Mouse (Mus musculus): ENCODE results near the gene Ctcfl. TPM values are rescaled to one million over a fixed set of nuclear protein-coding genes. Genes with fewer than 3 reads are reported as not detected.

Gene Ctcfl
- polyA plus RNA-seq (2015; fragmentation: Nextera tagmentation; extraction: Ambion mirVana), result 0.14 TPM in 1 of 2 replicates, not detected in the other

DNA sequence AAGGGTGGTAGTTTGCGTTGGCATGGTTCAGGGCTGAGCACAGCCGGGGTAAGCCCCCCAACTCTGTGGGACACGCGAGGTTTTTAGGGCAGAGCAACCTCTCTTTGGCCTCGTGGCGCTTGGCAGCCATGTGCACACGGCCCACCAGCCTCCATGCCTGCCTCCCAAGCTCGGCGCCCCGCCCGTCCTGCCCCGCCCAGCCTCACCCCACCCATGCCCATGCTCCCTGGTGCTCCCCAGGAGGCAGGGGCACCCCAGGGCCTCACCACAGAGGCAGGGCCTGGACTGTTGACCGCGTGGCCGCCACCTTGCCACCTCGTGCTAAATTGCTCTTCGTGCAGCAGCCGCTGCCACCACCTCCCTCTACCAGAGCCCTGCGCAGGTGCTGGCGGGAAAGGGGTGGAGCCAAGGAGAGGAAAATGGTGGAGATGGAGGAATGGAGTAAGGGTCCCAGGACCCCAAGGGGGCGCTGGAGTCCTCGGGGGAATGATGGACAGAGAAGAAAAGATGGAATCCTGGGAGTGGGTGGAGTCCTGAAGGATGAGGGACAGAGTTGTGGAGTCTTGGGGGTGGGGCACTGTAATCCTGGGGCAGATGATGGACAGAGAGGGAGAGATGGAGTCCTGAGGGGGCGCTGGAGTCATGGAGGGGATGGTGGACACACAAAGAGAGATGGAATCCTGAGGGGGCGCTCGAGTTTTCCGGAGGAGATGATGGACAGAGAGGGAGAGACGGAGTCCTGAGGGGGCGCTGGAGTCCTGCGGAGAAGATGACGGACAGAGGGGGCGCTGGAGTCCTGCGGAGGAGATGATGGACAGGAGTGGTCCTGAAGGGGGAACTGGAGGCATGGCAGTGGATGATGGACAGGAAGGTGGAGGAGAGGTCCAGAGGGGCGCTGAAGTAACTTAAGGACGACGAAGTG, at the start of gene Ctcfl:
Gene Ctcfl (minus strand): TSS at position 503 of the 922 bp plus-strand sequence.
- no peak within 1 kb of the TSS for H3K4me2 ChIP-seq
- H3K27me3 ChIP-seq, result no peaks in the 10 kb centered on the region
- no peak for ATAC-seq (ENCODE audit: insufficient number of reproducible peaks, insufficient read depth, low FRiP score, low TSS enrichment, low read depth)
- H3K9ac ChIP-seq, result no peak within 1 kb of the TSS
- 89% methylated on average over 35 of the region's 35 CpGs for WGBS
- no peak within 1 kb of the TSS for H3K4me3 ChIP-seq
- no peak within 1 kb of the TSS for H3K27ac ChIP-seq
- H3K36me3 ChIP-seq, result no peaks in the 10 kb centered on the region
- 0 out of 2 replicates have a peak, but pooled peaks cover 3% of the 10 kb centered on the region for H3K9me3 ChIP-seq
- 0 out of 2 replicates have a peak, but pooled peaks cover 3% of the 10 kb centered on the region for H3K4me1 ChIP-seq

DNA sequence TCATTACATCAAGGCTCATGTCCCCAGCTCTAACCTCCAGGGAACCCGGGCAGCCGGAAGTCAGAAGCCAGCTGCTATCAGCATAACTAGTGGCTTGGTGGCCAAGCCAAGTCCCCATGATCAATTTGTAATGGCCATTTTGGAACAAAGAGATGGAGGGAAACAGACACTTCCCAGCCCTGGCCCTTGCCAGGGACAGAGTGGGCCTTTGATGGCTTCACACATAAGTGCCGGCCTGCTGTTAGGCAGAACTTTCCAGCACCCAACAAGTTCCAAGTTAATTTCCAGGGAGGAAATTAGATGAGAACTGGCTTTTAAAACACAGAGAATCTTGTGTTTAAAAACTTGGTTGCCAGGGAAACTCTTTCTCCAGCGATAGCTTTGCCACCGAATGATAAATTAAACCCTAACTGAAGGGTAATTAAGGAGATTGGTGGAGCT, 49.1 kb upstream of the Ctcfl start:
- H3K4me1 ChIP-seq, result peaks cover 26% of the 10 kb centered on the region
- WGBS, result 78% methylated on average over 5 of the region's 5 CpGs
- H3K36me3 ChIP-seq, result no peaks in the 10 kb centered on the region
- no peak overlapping the region for H3K4me2 ChIP-seq
- no peak overlapping the region for H3K4me3 ChIP-seq
- no peak for ATAC-seq (ENCODE audit: insufficient number of reproducible peaks, insufficient read depth, low FRiP score, low TSS enrichment, low read depth)
- H3K9ac ChIP-seq, result no peak overlapping the region
- no peak overlapping the region for H3K27ac ChIP-seq
- no peaks in the 10 kb centered on the region for H3K9me3 ChIP-seq
- peaks cover 26% of the 10 kb centered on the region for H3K27me3 ChIP-seq

DNA sequence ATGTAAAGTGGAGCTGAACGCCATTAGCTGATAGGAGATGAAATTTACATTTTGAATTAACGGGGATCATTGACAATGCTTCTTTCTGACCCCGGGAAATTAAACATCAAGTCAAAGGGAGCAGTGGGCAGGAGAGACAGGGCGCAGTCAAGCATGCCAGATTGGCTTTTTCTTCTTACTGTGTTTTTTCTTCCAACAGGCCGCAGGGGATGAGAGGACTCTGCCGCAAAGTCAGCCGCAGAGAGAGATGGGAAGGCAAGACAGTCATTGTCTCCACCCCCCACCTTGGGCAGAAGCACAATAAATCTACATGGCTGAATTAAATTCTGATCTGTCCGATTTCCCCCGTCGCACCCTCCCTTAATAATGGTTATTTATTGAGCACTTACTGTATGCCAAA, 46.0 kb upstream of the Ctcfl start:
- Histone ChIP-seq H3K9me3 (no peaks in the 10 kb centered on the region), H3K4me2 (no peak overlapping the region), H3K27ac (no peak overlapping the region), H3K36me3 (no peaks in the 10 kb centered on the region), H3K4me1 (0 out of 2 replicates have a peak, but pooled peaks cover 4% of the 10 kb centered on the region), H3K9ac (no peak overlapping the region), H3K27me3 (peaks cover 8% of the 10 kb centered on the region; the same call in 1 of the 2 replicates), H3K4me3 (no peak overlapping the region)
- ATAC-seq (ENCODE audit: insufficient number of reproducible peaks, insufficient read depth, low FRiP score, low TSS enrichment, low read depth), result no peak
- WGBS, result 92% methylated on average over 10 of the region's 10 CpGs

DNA sequence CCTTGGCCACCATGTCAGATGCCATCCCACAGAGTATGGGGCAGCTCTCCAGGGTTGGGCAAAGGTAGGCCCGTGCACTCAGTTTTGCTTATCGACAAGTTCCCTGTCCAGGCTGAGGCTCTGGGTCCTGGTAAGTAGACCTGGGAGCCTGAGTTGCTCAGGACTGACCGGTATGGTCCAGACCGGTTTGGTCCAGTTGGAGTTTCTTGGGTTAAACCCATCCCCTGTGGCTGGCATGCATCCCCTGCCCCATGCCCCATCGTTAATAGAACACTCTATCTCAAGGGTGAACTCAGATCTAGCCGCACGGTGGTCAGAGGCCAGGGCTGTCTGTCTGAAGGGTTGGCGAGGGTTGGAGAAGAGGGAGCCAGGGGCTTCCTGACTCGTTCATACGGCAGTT, 45.6 kb upstream of the Ctcfl start:
- H3K4me1 ChIP-seq, result peaks cover 4% of the 10 kb centered on the region; the same call in 1 of the 2 replicates
- no peak for ATAC-seq (ENCODE audit: insufficient number of reproducible peaks, insufficient read depth, low FRiP score, low TSS enrichment, low read depth)
- 89% methylated on average over 10 of the region's 10 CpGs for WGBS
- H3K36me3 ChIP-seq, result no peaks in the 10 kb centered on the region
- H3K27ac ChIP-seq, result no peak overlapping the region
- no peaks in the 10 kb centered on the region for H3K9me3 ChIP-seq
- H3K27me3 ChIP-seq, result peaks cover 3% of the 10 kb centered on the region; the same call in 1 of the 2 replicates
- H3K4me3 ChIP-seq, result no peak overlapping the region
- no peak overlapping the region for H3K9ac ChIP-seq
- no peak overlapping the region for H3K4me2 ChIP-seq

DNA sequence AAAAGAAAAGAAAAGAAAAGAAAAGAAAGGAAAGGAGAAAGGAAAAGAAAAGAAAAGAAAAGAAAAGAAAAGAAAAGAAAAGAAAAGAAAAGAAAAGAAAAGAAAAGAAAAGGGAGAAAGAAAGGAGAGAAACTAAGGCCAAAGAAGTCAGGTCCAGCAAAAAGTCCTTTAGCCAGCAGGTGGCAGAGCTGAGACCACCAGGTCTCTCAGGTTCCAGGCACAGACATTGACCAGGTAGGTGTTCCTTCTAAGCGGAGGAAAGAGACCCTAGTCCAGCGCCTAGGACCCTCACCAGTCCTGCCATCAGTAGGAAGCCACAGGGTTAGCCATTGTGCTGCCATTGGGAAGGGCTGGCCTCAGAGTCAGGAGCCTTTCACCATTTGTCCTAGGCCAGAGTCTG, 45.0 kb upstream of the Ctcfl start:
- Histone ChIP-seq H3K36me3 (no peaks in the 10 kb centered on the region), H3K4me3 (no peak overlapping the region), H3K4me2 (no peak overlapping the region), H3K27me3 (peaks cover 2% of the 10 kb centered on the region; the same call in 1 of the 2 replicates), H3K9me3 (no peaks in the 10 kb centered on the region), H3K4me1 (peaks cover 4% of the 10 kb centered on the region; the same call in 1 of the 2 replicates), H3K9ac (no peak overlapping the region), H3K27ac (no peak overlapping the region)
- WGBS, result 25% methylated on average over 2 of the region's 2 CpGs
- no peak for ATAC-seq (ENCODE audit: insufficient number of reproducible peaks, insufficient read depth, low FRiP score, low TSS enrichment, low read depth)

DNA sequence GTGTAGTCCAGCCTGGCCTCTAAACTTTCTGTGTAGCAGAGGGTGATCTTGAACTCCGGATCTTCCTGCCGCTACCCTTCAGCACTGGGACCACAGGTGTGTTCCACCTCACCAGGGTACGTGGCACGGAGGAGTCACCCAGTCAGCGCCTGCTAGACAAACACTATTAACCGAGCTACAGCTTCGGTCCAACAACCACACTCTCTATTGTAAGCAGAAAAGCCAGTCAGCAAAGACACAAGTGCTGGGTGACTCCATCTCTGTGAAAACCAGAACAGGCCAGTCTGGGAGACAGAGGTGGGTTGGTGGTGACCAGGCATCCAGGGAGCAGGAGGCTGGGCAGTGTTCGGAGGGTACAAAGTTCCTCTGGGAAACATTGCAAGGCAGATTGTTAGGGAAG, 44.1 kb upstream of the Ctcfl start:
- Histone ChIP-seq H3K9ac (no peak overlapping the region), H3K36me3 (no peaks in the 10 kb centered on the region), H3K27ac (no peak overlapping the region), H3K27me3 (0 out of 2 replicates have a peak, but pooled peaks cover 2% of the 10 kb centered on the region), H3K4me1 (peaks cover 4% of the 10 kb centered on the region; the same call in 1 of the 2 replicates), H3K4me3 (no peak overlapping the region), H3K9me3 (no peaks in the 10 kb centered on the region), H3K4me2 (no peak overlapping the region)
- ATAC-seq (ENCODE audit: insufficient number of reproducible peaks, insufficient read depth, low FRiP score, low TSS enrichment, low read depth), result no peak
- WGBS, result 85% methylated on average over 8 of the region's 8 CpGs

DNA sequence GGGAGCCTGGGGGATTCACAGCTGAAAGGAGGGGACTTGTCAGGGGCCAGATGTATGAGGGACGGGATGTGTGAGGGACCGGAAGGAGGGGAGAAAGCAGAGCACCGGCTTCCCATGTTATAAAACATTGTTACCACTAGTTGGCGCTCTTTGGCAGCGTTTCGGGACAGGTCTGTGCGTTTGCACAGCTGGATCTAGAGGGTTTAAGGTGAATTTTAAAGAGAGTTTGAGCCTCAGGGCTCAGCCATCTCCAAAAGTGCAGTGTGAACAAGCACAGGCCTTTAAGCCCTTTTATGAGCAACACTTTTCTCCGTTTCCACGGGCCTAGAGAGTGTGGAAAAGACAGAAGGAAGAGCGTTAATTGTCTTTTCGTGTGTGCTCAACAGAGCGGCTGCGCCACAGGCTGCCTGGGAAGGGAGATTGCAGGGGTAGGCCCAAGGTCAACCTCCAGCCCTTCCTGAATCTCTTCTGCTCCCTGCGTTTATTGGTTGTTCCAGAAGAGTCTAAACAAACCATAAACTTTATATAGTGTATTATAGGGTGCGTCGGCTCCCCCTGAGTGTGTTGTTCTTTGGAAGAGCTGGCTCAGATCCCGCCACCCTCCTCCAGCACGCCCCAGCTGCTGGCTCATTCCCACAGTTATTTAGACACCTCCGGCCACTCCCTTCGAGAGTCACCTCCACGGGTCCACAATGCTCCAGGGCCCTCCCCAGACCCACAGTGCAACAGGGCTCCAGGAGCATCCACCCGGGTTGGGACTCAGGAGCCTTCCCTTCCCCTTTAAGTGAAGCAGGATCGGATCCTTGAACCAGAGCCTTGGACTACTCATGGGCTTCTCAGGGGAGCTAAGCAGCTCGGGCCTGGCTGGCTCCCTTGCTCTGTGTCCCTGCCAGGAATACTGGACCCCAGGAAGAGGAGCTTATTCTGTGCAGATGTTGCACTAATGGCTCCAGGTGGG, 40.3 kb upstream of the Ctcfl start:
- no peaks in the 10 kb centered on the region for H3K36me3 ChIP-seq
- no peaks in the 10 kb centered on the region for H3K9me3 ChIP-seq
- WGBS, result 55% methylated on average over 24 of the region's 24 CpGs
- H3K27me3 ChIP-seq, result 0 out of 2 replicates have a peak, but pooled peaks cover 2% of the 10 kb centered on the region
- peak; percentile 75 for ATAC-seq (ENCODE audit: insufficient number of reproducible peaks, insufficient read depth, low FRiP score, low TSS enrichment, low read depth)
- H3K4me2 ChIP-seq, result no peak overlapping the region
- no peak overlapping the region for H3K4me3 ChIP-seq
- H3K4me1 ChIP-seq, result peaks cover 4% of the 10 kb centered on the region; the same call in 1 of the 2 replicates
- H3K27ac ChIP-seq, result peak overlapping the region; percentile 49; the same call in 1 of the 2 replicates
- no peak overlapping the region for H3K9ac ChIP-seq

DNA sequence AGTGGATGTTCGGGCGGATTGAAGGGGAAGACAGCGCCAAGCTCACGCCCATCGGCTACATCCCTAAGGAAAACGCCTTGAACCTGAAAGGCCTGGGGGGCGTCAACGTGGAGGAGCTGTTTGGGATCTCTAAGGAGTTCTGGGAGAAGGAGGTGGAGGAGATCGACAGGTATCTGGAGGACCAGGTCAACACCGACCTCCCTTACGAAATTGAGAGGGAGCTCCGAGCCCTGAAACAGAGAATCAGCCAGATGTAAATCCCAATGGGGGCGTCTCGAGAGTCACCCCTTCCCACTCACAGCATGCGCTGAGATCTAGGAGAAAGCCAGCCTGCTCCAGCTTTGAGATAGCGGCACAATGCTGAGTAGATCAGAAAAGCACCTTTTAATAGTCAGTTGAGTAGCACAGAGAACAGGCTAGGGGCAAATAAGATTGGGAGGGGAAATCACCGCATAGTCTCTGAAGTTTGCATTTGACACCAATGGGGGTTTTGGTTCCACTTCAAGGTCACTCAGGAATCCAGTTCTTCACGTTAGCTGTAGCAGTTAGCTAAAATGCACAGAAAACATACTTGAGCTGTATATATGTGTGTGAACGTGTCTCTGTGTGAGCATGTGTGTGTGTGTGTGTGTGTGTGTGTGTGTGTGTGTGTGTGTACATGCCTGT, 39.2 kb upstream of the Ctcfl start:
- Histone ChIP-seq H3K4me1 (peaks cover 4% of the 10 kb centered on the region; the same call in 1 of the 2 replicates), H3K9ac (no peak overlapping the region), H3K4me3 (no peak overlapping the region), H3K4me2 (no peak overlapping the region), H3K27ac (no peak overlapping the region), H3K9me3 (no peaks in the 10 kb centered on the region), H3K27me3 (0 out of 2 replicates have a peak, but pooled peaks cover 2% of the 10 kb centered on the region), H3K36me3 (no peaks in the 10 kb centered on the region)
- ATAC-seq (ENCODE audit: insufficient number of reproducible peaks, insufficient read depth, low FRiP score, low TSS enrichment, low read depth), result no peak
- WGBS, result 84% methylated on average over 19 of the region's 19 CpGs

DNA sequence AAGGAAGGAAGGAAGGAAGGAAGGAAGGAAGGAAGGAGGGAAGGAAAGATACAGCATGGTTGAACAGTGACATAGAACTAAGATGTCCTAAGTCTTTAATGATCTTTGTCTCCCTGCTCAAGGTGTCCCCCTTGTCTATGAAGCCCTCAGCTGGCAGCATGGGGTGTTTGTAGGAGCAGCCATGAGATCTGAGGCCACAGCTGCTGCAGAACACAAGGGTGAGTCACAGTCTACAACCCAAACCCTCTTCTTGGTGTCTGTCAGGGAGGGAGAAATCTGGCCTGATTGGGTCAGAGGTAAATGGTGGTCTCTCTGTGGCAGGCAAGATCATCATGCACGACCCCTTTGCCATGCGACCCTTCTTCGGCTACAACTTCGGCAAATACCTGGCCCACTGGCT, 38.5 kb upstream of the Ctcfl start:
- 94% methylated on average over 4 of the region's 4 CpGs for WGBS
- Histone ChIP-seq H3K4me3 (no peak overlapping the region), H3K9me3 (no peaks in the 10 kb centered on the region), H3K27ac (no peak overlapping the region), H3K4me2 (no peak overlapping the region), H3K4me1 (peaks cover 4% of the 10 kb centered on the region; the same call in 1 of the 2 replicates), H3K27me3 (no peaks in the 10 kb centered on the region), H3K36me3 (no peaks in the 10 kb centered on the region), H3K9ac (no peak overlapping the region)
- ATAC-seq (ENCODE audit: insufficient number of reproducible peaks, insufficient read depth, low FRiP score, low TSS enrichment, low read depth), result no peak

DNA sequence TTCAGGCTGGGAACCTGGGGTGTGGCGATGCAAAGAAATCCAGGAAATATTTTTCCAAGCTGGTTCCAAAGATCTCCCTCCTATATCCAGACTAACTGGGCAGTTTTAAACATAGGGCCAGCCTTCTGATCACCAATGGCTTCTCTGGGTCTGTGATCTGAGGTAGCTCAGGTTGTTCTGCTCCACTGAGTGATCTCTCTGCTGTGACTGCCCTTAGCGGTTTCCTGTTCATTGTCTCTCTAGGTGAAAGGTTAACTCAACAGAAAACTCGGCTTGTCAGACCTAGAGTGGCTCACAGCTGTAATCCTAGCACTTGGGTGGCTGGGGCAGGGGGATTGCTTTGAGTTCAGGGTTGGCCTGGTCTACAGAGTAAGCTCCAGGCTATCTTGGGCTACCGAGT, 38.1 kb upstream of the Ctcfl start:
- no peak for ATAC-seq (ENCODE audit: insufficient number of reproducible peaks, insufficient read depth, low FRiP score, low TSS enrichment, low read depth)

More for the DNA sequence above, 38.1 kb upstream of the Ctcfl start:
- Histone ChIP-seq H3K4me2 (no peak overlapping the region), H3K4me1 (peaks cover 4% of the 10 kb centered on the region; the same call in 1 of the 2 replicates), H3K27me3 (no peaks in the 10 kb centered on the region), H3K27ac (no peak overlapping the region), H3K4me3 (no peak overlapping the region), H3K9ac (no peak overlapping the region), H3K36me3 (no peaks in the 10 kb centered on the region), H3K9me3 (no peaks in the 10 kb centered on the region)
- WGBS, result 59% methylated on average over 4 of the region's 4 CpGs
